Mouse (Mus musculus): ENCODE results near the gene Slc16a11. TPM values are rescaled to one million over a fixed set of nuclear protein-coding genes. Genes with fewer than 3 reads are reported as not detected.

Slc16a11 gene
- polyA plus RNA-seq, 1 experiment from 2014 or later = 7.3 TPM

- Histone ChIP-seq H3K9ac (replicated peaks) (no peak overlapping the region), H3K27me3 (replicated peaks) (peaks cover 7% of the 10 kb centered on the region), H3K36me3 (no peaks in the 10 kb centered on the region), H3K27ac (replicated peaks) (no peak overlapping the region), H3K9me3 (replicated peaks) (no peaks in the 10 kb centered on the region), H3K4me1 (no peaks in the 10 kb centered on the region), H3K4me2 (no peak overlapping the region), H3K4me3 (replicated peaks) (no peak overlapping the region)
- WGBS = 90% methylated on average over 2 of the region's 2 CpGs
- ATAC-seq (ENCODE audit: low FRiP score) = no peak
Observed at GRCm38 (mm10) chr11:70206801-70207200, 5.8 kb upstream of the Slc16a11 start.

GRCm38 (mm10) chr11:70207283-70207682 is 5.3 kb upstream of the Slc16a11 start:
- no peaks in the 10 kb centered on the region for H3K4me1 ChIP-seq
- H3K4me2 ChIP-seq = no peak overlapping the region
- peaks cover 7% of the 10 kb centered on the region for H3K27me3 ChIP-seq (replicated peaks)
- no peaks in the 10 kb centered on the region for H3K36me3 ChIP-seq
- no peak overlapping the region for H3K4me3 ChIP-seq (replicated peaks)
- H3K9ac ChIP-seq (replicated peaks) = no peak overlapping the region
- no peak overlapping the region for H3K27ac ChIP-seq (replicated peaks)
- ATAC-seq (ENCODE audit: low FRiP score) = no peak
- no peaks in the 10 kb centered on the region for H3K9me3 ChIP-seq (replicated peaks)
- 88% methylated on average over 7 of the region's 7 CpGs for WGBS

- Histone ChIP-seq H3K4me3 (replicated peaks) (no peak overlapping the region), H3K9ac (replicated peaks) (no peak overlapping the region), H3K4me1 (peaks cover 9% of the 10 kb centered on the region), H3K27me3 (replicated peaks) (peaks cover 12% of the 10 kb centered on the region), H3K4me2 (no peak overlapping the region), H3K9me3 (replicated peaks) (no peaks in the 10 kb centered on the region), H3K27ac (replicated peaks) (no peak overlapping the region), H3K36me3 (no peaks in the 10 kb centered on the region)
- ATAC-seq (ENCODE audit: low FRiP score) = no peak
- 80% methylated on average over 5 of the region's 5 CpGs for WGBS
Observed at GRCm38 (mm10) chr11:70208778-70209388, 3.7 kb upstream of the Slc16a11 start.

- Histone ChIP-seq H3K4me1 (peaks cover 26% of the 10 kb centered on the region), H3K9ac (replicated peaks) (no peak overlapping the region), H3K36me3 (no peaks in the 10 kb centered on the region), H3K27ac (replicated peaks) (no peak overlapping the region), H3K9me3 (replicated peaks) (no peaks in the 10 kb centered on the region), H3K27me3 (replicated peaks) (peaks cover 29% of the 10 kb centered on the region), H3K4me3 (replicated peaks) (no peak overlapping the region), H3K4me2 (no peak overlapping the region)
- no peak for ATAC-seq (ENCODE audit: low FRiP score)
- 91% methylated on average over 2 of the region's 2 CpGs for WGBS
Observed at GRCm38 (mm10) chr11:70210681-70211080, 1.9 kb upstream of the Slc16a11 start.

GRCm38 (mm10) chr11:70211972-70212371 is 580 bp upstream of the Slc16a11 start:
- no peak for ATAC-seq (ENCODE audit: low FRiP score)
- H3K4me2 ChIP-seq = no peak overlapping the region
- no peak overlapping the region for H3K4me3 ChIP-seq (replicated peaks)
- H3K9ac ChIP-seq (replicated peaks) = no peak overlapping the region
- H3K27ac ChIP-seq (replicated peaks) = no peak overlapping the region
- H3K27me3 ChIP-seq (replicated peaks) = peaks cover 42% of the 10 kb centered on the region
- peaks cover 26% of the 10 kb centered on the region for H3K4me1 ChIP-seq
- H3K36me3 ChIP-seq = peaks cover 10% of the 10 kb centered on the region; the same call in 1 of the 2 replicates
- 86% methylated on average over 6 of the region's 6 CpGs for WGBS
- H3K9me3 ChIP-seq (replicated peaks) = no peaks in the 10 kb centered on the region

GRCm38 (mm10) chr11:70212896-70213295 is 344 bp downstream of the Slc16a11 start:
- Histone ChIP-seq H3K4me1 (peaks cover 29% of the 10 kb centered on the region), H3K4me3 (replicated peaks) (no peak overlapping the region), H3K36me3 (peaks cover 18% of the 10 kb centered on the region), H3K27ac (replicated peaks) (no peak overlapping the region), H3K9me3 (replicated peaks) (no peaks in the 10 kb centered on the region), H3K9ac (replicated peaks) (no peak overlapping the region), H3K27me3 (replicated peaks) (peaks cover 50% of the 10 kb centered on the region), H3K4me2 (peak overlapping the region; percentile 84)
- 15% methylated on average over 9 of the region's 9 CpGs for WGBS
- no peak for ATAC-seq (ENCODE audit: low FRiP score)

GRCm38 (mm10) chr11:70213736-70214135 is 1.2 kb downstream of the Slc16a11 start:
- H3K4me3 ChIP-seq (replicated peaks) = peak overlapping the region; percentile 35
- peaks cover 51% of the 10 kb centered on the region for H3K27me3 ChIP-seq (replicated peaks)
- H3K9me3 ChIP-seq (replicated peaks) = no peaks in the 10 kb centered on the region
- peaks cover 37% of the 10 kb centered on the region for H3K4me1 ChIP-seq
- peak; percentile 39; the same call in 1 of the 2 replicates for ATAC-seq (ENCODE audit: low FRiP score)
- no peak overlapping the region for H3K27ac ChIP-seq (replicated peaks)
- peaks cover 20% of the 10 kb centered on the region for H3K36me3 ChIP-seq
- 6% methylated on average over 26 of the region's 26 CpGs for WGBS
- peak overlapping the region; percentile 51 for H3K9ac ChIP-seq (replicated peaks)
- H3K4me2 ChIP-seq = peak overlapping the region; percentile 84

- H3K9ac ChIP-seq (replicated peaks) = peak overlapping the region; percentile 51
- peaks cover 51% of the 10 kb centered on the region for H3K27me3 ChIP-seq (replicated peaks)
- ATAC-seq (ENCODE audit: low FRiP score) = peak; percentile 43
- peak overlapping the region; percentile 84 for H3K4me2 ChIP-seq
- peaks cover 43% of the 10 kb centered on the region for H3K4me1 ChIP-seq
- H3K27ac ChIP-seq (replicated peaks) = no peak overlapping the region
- H3K9me3 ChIP-seq (replicated peaks) = no peaks in the 10 kb centered on the region
- peak overlapping the region; percentile 35 for H3K4me3 ChIP-seq (replicated peaks)
- 2% methylated on average over 46 of the region's 46 CpGs for WGBS
- peaks cover 20% of the 10 kb centered on the region for H3K36me3 ChIP-seq
Observed at GRCm38 (mm10) chr11:70214191-70214855, 1.8 kb downstream of the Slc16a11 start.

- Histone ChIP-seq H3K4me2 (peak overlapping the region; percentile 84), H3K4me1 (peaks cover 48% of the 10 kb centered on the region), H3K9ac (replicated peaks) (no peak overlapping the region), H3K27me3 (replicated peaks) (peaks cover 51% of the 10 kb centered on the region), H3K36me3 (peaks cover 20% of the 10 kb centered on the region), H3K4me3 (replicated peaks) (peak overlapping the region; percentile 35), H3K27ac (replicated peaks) (no peak overlapping the region), H3K9me3 (replicated peaks) (no peaks in the 10 kb centered on the region)
- 4% methylated on average over 18 of the region's 18 CpGs for WGBS
- peak; percentile 22; the same call in 1 of the 2 replicates for ATAC-seq (ENCODE audit: low FRiP score)
Observed at GRCm38 (mm10) chr11:70214856-70215209, 2.3 kb downstream of the Slc16a11 start.

- Histone ChIP-seq H3K9me3 (replicated peaks) (no peaks in the 10 kb centered on the region), H3K27ac (replicated peaks) (no peak overlapping the region), H3K27me3 (replicated peaks) (peaks cover 51% of the 10 kb centered on the region), H3K9ac (replicated peaks) (no peak overlapping the region), H3K36me3 (peaks cover 20% of the 10 kb centered on the region), H3K4me2 (peak overlapping the region; percentile 84), H3K4me1 (peaks cover 53% of the 10 kb centered on the region), H3K4me3 (replicated peaks) (peak overlapping the region; percentile 35)
- WGBS = 11% methylated on average over 22 of the region's 22 CpGs
- no peak for ATAC-seq (ENCODE audit: low FRiP score)
Observed at GRCm38 (mm10) chr11:70215301-70215700, 2.7 kb downstream of the Slc16a11 start.

GRCm38 (mm10) chr11:70216103-70216502 is 3.6 kb downstream of the Slc16a11 start:
- Histone ChIP-seq H3K9ac (replicated peaks) (no peak overlapping the region), H3K4me3 (replicated peaks) (no peak overlapping the region), H3K27me3 (replicated peaks) (peaks cover 46% of the 10 kb centered on the region), H3K9me3 (replicated peaks) (no peaks in the 10 kb centered on the region), H3K36me3 (peaks cover 20% of the 10 kb centered on the region), H3K4me2 (no peak overlapping the region), H3K27ac (replicated peaks) (no peak overlapping the region), H3K4me1 (peaks cover 53% of the 10 kb centered on the region)
- no peak for ATAC-seq (ENCODE audit: low FRiP score)
- WGBS = 51% methylated on average over 3 of the region's 3 CpGs

GRCm38 (mm10) chr11:70218039-70218438 is 5.5 kb downstream of the Slc16a11 start:
- Histone ChIP-seq H3K36me3 (peaks cover 20% of the 10 kb centered on the region), H3K4me1 (peaks cover 64% of the 10 kb centered on the region), H3K27me3 (replicated peaks) (peaks cover 42% of the 10 kb centered on the region), H3K9ac (replicated peaks) (no peak overlapping the region), H3K4me2 (peak overlapping the region; percentile 84; the same call in 1 of the 2 replicates), H3K4me3 (replicated peaks) (no peak overlapping the region), H3K9me3 (replicated peaks) (no peaks in the 10 kb centered on the region), H3K27ac (replicated peaks) (no peak overlapping the region)
- no peak for ATAC-seq (ENCODE audit: low FRiP score)
- WGBS = 93% methylated on average over 4 of the region's 4 CpGs
